Mouse (Mus musculus): ENCODE results near the gene Mns1.
"Not testable (repeated sequence)": the region's sequence is repeated elsewhere in the genome, so short reads cannot be mapped to it uniquely, and the experiment has no call there.

Gene Mns1

GRCm38 (mm10) chr9:72437822-72438701 is at the start of gene Mns1:
TSS of gene Mns1 (plus strand) at chr9:72438011.
- DNase-seq (ENCODE audit: low spot score in 2 of 2), result peak; percentile 93 to 94

GRCm38 (mm10) chr9:72388934-72389333 is 48.9 kb upstream of the Mns1 start:
- no peak for DNase-seq (ENCODE audit: low spot score in 2 of 2)

GRCm38 (mm10) chr9:72389431-72390002 is 48.3 kb upstream of the Mns1 start:
- DNase-seq (ENCODE audit: low spot score in 2 of 2), result no peak

GRCm38 (mm10) chr9:72390321-72391077 is 47.3 kb upstream of the Mns1 start:
- DNase-seq (ENCODE audit: low spot score in 2 of 2), result no peak

- no peak for DNase-seq (ENCODE audit: low spot score in 2 of 2)
Measured at GRCm38 (mm10) chr9:72392686-72393085, 45.1 kb upstream of the Mns1 start.

- no peak for DNase-seq (ENCODE audit: low spot score in 2 of 2)
Measured at GRCm38 (mm10) chr9:72393238-72393637, 44.6 kb upstream of the Mns1 start.

GRCm38 (mm10) chr9:72393869-72394341 is 43.9 kb upstream of the Mns1 start:
- DNase-seq (ENCODE audit: low spot score in 2 of 2), result no peak

GRCm38 (mm10) chr9:72400121-72400520 is 37.7 kb upstream of the Mns1 start:
- no peak for DNase-seq (ENCODE audit: low spot score in 2 of 2)

- DNase-seq (ENCODE audit: low spot score in 2 of 2), result not testable (repeated sequence)
Measured at GRCm38 (mm10) chr9:72401769-72402168, 36.0 kb upstream of the Mns1 start.

- DNase-seq (ENCODE audit: low spot score in 2 of 2), result no peak
Measured at GRCm38 (mm10) chr9:72403421-72403820, 34.4 kb upstream of the Mns1 start.

- DNase-seq (ENCODE audit: low spot score in 2 of 2), result no peak
Measured at GRCm38 (mm10) chr9:72404446-72404845, 33.4 kb upstream of the Mns1 start.

GRCm38 (mm10) chr9:72404934-72405333 is 32.9 kb upstream of the Mns1 start:
- no peak for DNase-seq (ENCODE audit: low spot score in 2 of 2)

- DNase-seq (ENCODE audit: low spot score in 2 of 2), result no peak
Measured at GRCm38 (mm10) chr9:72405882-72406638, 31.8 kb upstream of the Mns1 start.

- DNase-seq (ENCODE audit: low spot score in 2 of 2), result peak; percentile 32 to 63
Measured at GRCm38 (mm10) chr9:72408131-72408586, 29.7 kb upstream of the Mns1 start.

- no peak for DNase-seq (ENCODE audit: low spot score in 2 of 2)
Measured at GRCm38 (mm10) chr9:72409381-72410225, 28.2 kb upstream of the Mns1 start.

GRCm38 (mm10) chr9:72411746-72412145 is 26.1 kb upstream of the Mns1 start:
- no peak for DNase-seq (ENCODE audit: low spot score in 2 of 2)

- DNase-seq (ENCODE audit: low spot score in 2 of 2), result no peak
Measured at GRCm38 (mm10) chr9:72418443-72418842, 19.4 kb upstream of the Mns1 start.

GRCm38 (mm10) chr9:72420490-72420889 is 17.3 kb upstream of the Mns1 start:
- no peak for DNase-seq (ENCODE audit: low spot score in 2 of 2)

- DNase-seq (ENCODE audit: low spot score in 2 of 2), result peak in 1 of 2 experiments; percentile 4
Measured at GRCm38 (mm10) chr9:72422284-72422683, 15.5 kb upstream of the Mns1 start.

GRCm38 (mm10) chr9:72422753-72423152 is 15.1 kb upstream of the Mns1 start:
- DNase-seq (ENCODE audit: low spot score in 2 of 2), result no peak

Measured in heart, adult 9 months (tissue).